8 mouse cellular contexts compared by ENCODE assay signal in the genomic region with DNA sequence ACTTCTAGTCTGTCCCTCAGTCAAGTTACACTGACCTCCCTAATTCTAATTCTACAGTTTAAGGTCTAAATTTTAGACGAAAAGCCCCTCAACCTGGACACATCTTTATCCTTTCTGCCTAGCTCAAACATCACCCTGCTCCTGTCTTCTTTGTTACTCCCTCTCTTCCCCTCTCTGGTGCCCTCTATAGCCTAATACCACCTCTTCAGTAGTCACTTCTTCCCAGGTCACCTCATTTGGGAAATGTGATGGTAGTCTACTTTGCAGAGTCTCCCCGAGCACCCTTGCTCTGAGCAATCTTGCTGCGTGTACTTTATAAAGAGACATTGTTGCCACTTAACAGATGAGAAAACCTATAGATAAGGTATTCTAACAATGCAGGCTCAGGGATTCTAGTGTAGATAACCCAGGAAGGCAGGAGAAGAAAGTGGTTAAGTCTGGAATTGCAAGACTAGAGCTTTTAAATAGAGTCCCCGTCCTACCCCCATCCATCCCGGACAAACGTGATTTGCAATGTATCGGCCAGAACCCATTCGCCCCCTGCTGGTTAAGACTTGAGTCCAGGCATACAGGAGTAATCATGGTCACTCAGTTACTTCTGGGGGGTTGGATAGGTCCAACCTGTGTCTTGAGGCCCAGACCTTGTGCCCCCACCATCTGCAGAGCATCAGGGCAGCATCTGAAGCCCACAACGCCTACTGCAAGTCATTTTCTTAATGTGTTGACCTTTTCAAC. TPM values are rescaled to one million over a fixed set of nuclear protein-coding genes. Genes with fewer than 3 reads are reported as not detected.
DNase-seq lines count a peak whose midpoint lies in the region; ATAC-seq and TF ChIP-seq lines count a peak whose summit lies in the region.

No protein-coding gene starts in this region.

- TF ChIP-seq CTCF in Patski (IDR thresholded peaks at IDR 0.05), result peak; percentile 86

- 38% methylated on average over 9 of the region's 9 CpGs for WGBS in midbrain, embryonic 14.5 days
- WGBS in midbrain, embryonic 16.5 days, result 32% methylated on average over 9 of the region's 9 CpGs
- WGBS in embryonic facial prominence, embryonic 10.5 days, result 41% methylated on average over 9 of the region's 9 CpGs
- 35% methylated on average over 9 of the region's 9 CpGs for WGBS in limb, embryonic 10.5 days
- 42% methylated on average over 9 of the region's 9 CpGs for WGBS in neural tube, embryonic 11.5 days

- no peak overlapping the region for H3K4me2 ChIP-seq in midbrain, embryonic 14.5 days (ENCODE audit: low read length)
- H3K4me2 ChIP-seq in midbrain, embryonic 16.5 days (ENCODE audit: low read length), result no peak overlapping the region
- no peak overlapping the region for H3K4me2 ChIP-seq in neural tube, embryonic 11.5 days (ENCODE audit: low read depth)

- no peak overlapping the region for H3K9ac ChIP-seq in midbrain, embryonic 14.5 days (replicated peaks; ENCODE audit: low read length)
- no peak overlapping the region for H3K9ac ChIP-seq in midbrain, embryonic 16.5 days (ENCODE audit: low read depth, low read length)
- H3K9ac ChIP-seq in neural tube, embryonic 11.5 days (ENCODE audit: low read length), result no peak overlapping the region

- H3K4me3 ChIP-seq in midbrain, embryonic 14.5 days (replicated peaks; ENCODE audit: low read depth, low read length), result no peak overlapping the region
- H3K4me3 ChIP-seq in midbrain, embryonic 16.5 days (ENCODE audit: low read depth, low read length), result no peak overlapping the region
- H3K4me3 ChIP-seq in embryonic facial prominence, embryonic 10.5 days, result no peak overlapping the region
- H3K4me3 ChIP-seq in limb, embryonic 10.5 days, result no peak overlapping the region
- H3K4me3 ChIP-seq in neural tube, embryonic 11.5 days (ENCODE audit: low read depth, low read length), result no peak overlapping the region

- no peaks in the 10 kb centered on the region for H3K36me3 ChIP-seq in midbrain, embryonic 14.5 days (ENCODE audit: control insufficient read depth, insufficient read depth, low read length)
- H3K36me3 ChIP-seq in midbrain, embryonic 16.5 days (ENCODE audit: control insufficient read depth, insufficient read depth, low read length), result no peaks in the 10 kb centered on the region
- no peaks in the 10 kb centered on the region for H3K36me3 ChIP-seq in embryonic facial prominence, embryonic 10.5 days (replicated peaks)
- no peaks in the 10 kb centered on the region for H3K36me3 ChIP-seq in limb, embryonic 10.5 days
- H3K36me3 ChIP-seq in neural tube, embryonic 11.5 days (ENCODE audit: control insufficient read depth, insufficient read depth, low read length), result no peaks in the 10 kb centered on the region

- no peaks in the 10 kb centered on the region for H3K9me3 ChIP-seq in midbrain, embryonic 14.5 days (ENCODE audit: control insufficient read depth, low read length)
- H3K9me3 ChIP-seq in midbrain, embryonic 16.5 days (replicated peaks; ENCODE audit: control insufficient read depth, low read length, poor library complexity, severe bottlenecking), result no peaks in the 10 kb centered on the region
- no peaks in the 10 kb centered on the region for H3K9me3 ChIP-seq in embryonic facial prominence, embryonic 10.5 days
- H3K9me3 ChIP-seq in limb, embryonic 10.5 days (replicated peaks), result no peaks in the 10 kb centered on the region
- H3K9me3 ChIP-seq in neural tube, embryonic 11.5 days (ENCODE audit: control insufficient read depth, low read length), result no peaks in the 10 kb centered on the region

- no peaks in the 10 kb centered on the region for H3K27me3 ChIP-seq in midbrain, embryonic 14.5 days (ENCODE audit: control insufficient read depth, insufficient read depth, low read length)
- no peaks in the 10 kb centered on the region for H3K27me3 ChIP-seq in midbrain, embryonic 16.5 days (ENCODE audit: control insufficient read depth, insufficient read depth, low read depth, low read length)
- no peaks in the 10 kb centered on the region for H3K27me3 ChIP-seq in Patski
- 0 out of 2 replicates have a peak, but pooled peaks cover 3% of the 10 kb centered on the region for H3K27me3 ChIP-seq in embryonic facial prominence, embryonic 10.5 days (replicated peaks; ENCODE audit: low read depth, poor library complexity, severe bottlenecking)
- H3K27me3 ChIP-seq in limb, embryonic 10.5 days (ENCODE audit: low read depth, poor library complexity, severe bottlenecking), result no peaks in the 10 kb centered on the region
- no peaks in the 10 kb centered on the region for H3K27me3 ChIP-seq in neural tube, embryonic 11.5 days (ENCODE audit: control insufficient read depth, insufficient read depth, low read length)

- in situ Hi-C loops in Patski (cut with MboI; ENCODE audit: low pct_unique_long_range_greater_than_20kb), result loop anchor here (5.0 kb wide), 1 partner anchor 78 kb away; no protein-coding TSS in a partner anchor

- H3K4me1 ChIP-seq in midbrain, embryonic 14.5 days (ENCODE audit: control insufficient read depth, insufficient read depth, low read length), result no peaks in the 10 kb centered on the region
- peaks cover 3% of the 10 kb centered on the region; the same call in 1 of the 2 replicates for H3K4me1 ChIP-seq in midbrain, embryonic 16.5 days (ENCODE audit: control insufficient read depth, insufficient read depth, low read length)
- H3K4me1 ChIP-seq in embryonic facial prominence, embryonic 10.5 days, result peaks cover 25% of the 10 kb centered on the region
- H3K4me1 ChIP-seq in limb, embryonic 10.5 days, result peaks cover 21% of the 10 kb centered on the region
- H3K4me1 ChIP-seq in neural tube, embryonic 11.5 days (ENCODE audit: control insufficient read depth, insufficient read depth, low read length), result no peaks in the 10 kb centered on the region

- H3K27ac ChIP-seq in midbrain, embryonic 14.5 days (replicated peaks; ENCODE audit: low read depth, low read length), result no peak overlapping the region
- H3K27ac ChIP-seq in midbrain, embryonic 16.5 days (ENCODE audit: low read length), result no peak overlapping the region
- no peak overlapping the region for H3K27ac ChIP-seq in embryonic facial prominence, embryonic 10.5 days (replicated peaks)
- H3K27ac ChIP-seq in limb, embryonic 10.5 days, result no peak overlapping the region; the same call in 1 of the 2 replicates
- no peak overlapping the region for H3K27ac ChIP-seq in neural tube, embryonic 11.5 days (ENCODE audit: low read depth, low read length)

- CTCF ChIA-PET in Patski (lab: Charles Lee), result interaction anchor here (1.2 to 4.7 kb wide), 10 partner anchors 10 to 120 kb away, joined by 3 to 32 read pairs (median 4); a partner anchor contains a TSS

- DNase-seq in midbrain, embryonic 14.5 days, result peak; percentile 85
- no peak for DNase-seq in Patski (ENCODE audit: low read depth, low spot score)
- DNase-seq in embryonic facial prominence, embryonic 10.5 days (ENCODE audit: low spot score), result peak; percentile 72
- DNase-seq in heart, postnatal 25 days (ENCODE audit: low spot score), result peak; percentile 41
- DNase-seq in limb, embryonic 10.5 days (ENCODE audit: low spot score), result peak; percentile 65
- DNase-seq in neural tube, embryonic 11.5 days (ENCODE audit: low spot score), result peak; percentile 60
- DNase-seq in yolk sac, embryonic 10.5 days (ENCODE audit: low spot score), result peak; percentile 60

- no peak for ATAC-seq in midbrain, embryonic 14.5 days (ENCODE audit: low FRiP score, low TSS enrichment)
- ATAC-seq in midbrain, embryonic 16.5 days, result no peak
- peak; percentile 72 for ATAC-seq in Patski
- no peak for ATAC-seq in neural tube, embryonic 11.5 days (ENCODE audit: insufficient read depth, low FRiP score, low TSS enrichment)

- intact Hi-C loops in heart, postnatal 25 days (cut with DNase I), result loop anchor here (1.0 to 2.0 kb wide), 3 partner anchors 31 to 121 kb away; a partner anchor contains a TSS

- POLR2A ChIA-PET in Patski (lab: Charles Lee), result interaction anchor here (0.9 kb wide), 1 partner anchor 13 kb away, joined by 3 read pairs; no protein-coding TSS in a partner anchor

RNA-seq across cellular contexts. Expression of a gene that starts 1.1 kb away (rescaled TPM):
- polyA plus RNA-seq in midbrain, embryonic 14.5 days (2014; fragmentation: Nextera tagmentation; extraction: Ambion mirVana), result not detected in 2 replicates
- 0.62 and 1.7 TPM in 2 replicates for polyA plus RNA-seq in midbrain, embryonic 16.5 days (2015; fragmentation: Nextera tagmentation; extraction: Ambion mirVana)
- 0.32 TPM for polyA plus RNA-seq in Patski (2021)
- not detected in 2 replicates for polyA plus RNA-seq in embryonic facial prominence, embryonic 10.5 days (2016; fragmentation: Nextera tagmentation; extraction: Ambion mirVana)
- total RNA-seq in heart, postnatal 25 days (2021), result not detected
- not detected in 2 replicates for polyA plus RNA-seq in limb, embryonic 10.5 days (2016; fragmentation: Nextera tagmentation; extraction: Ambion mirVana)
- not detected in 2 replicates for polyA plus RNA-seq in neural tube, embryonic 11.5 days (2014; fragmentation: Nextera tagmentation; extraction: Ambion mirVana)

RNA-seq across cellular contexts. Expression of a gene that starts 22.5 kb away (rescaled TPM):
- polyA plus RNA-seq in midbrain, embryonic 14.5 days (2014; fragmentation: Nextera tagmentation; extraction: Ambion mirVana), result 12.7 and 13.1 TPM in 2 replicates
- polyA plus RNA-seq in midbrain, embryonic 16.5 days (2015; fragmentation: Nextera tagmentation; extraction: Ambion mirVana), result 16.9 and 18.7 TPM in 2 replicates
- 8.1 TPM for polyA plus RNA-seq in Patski (2021)
- polyA plus RNA-seq in embryonic facial prominence, embryonic 10.5 days (2016; fragmentation: Nextera tagmentation; extraction: Ambion mirVana), result 11.3 and 11.9 TPM in 2 replicates
- total RNA-seq in heart, postnatal 25 days (2021), result 10 to 100 TPM in 1 of 2 experiments, 1 to 10 TPM in 1; 8.6 to 10.6 TPM
- 9.7 and 12.4 TPM in 2 replicates for polyA plus RNA-seq in limb, embryonic 10.5 days (2016; fragmentation: Nextera tagmentation; extraction: Ambion mirVana)
- 9.0 and 9.9 TPM in 2 replicates for polyA plus RNA-seq in neural tube, embryonic 11.5 days (2014; fragmentation: Nextera tagmentation; extraction: Ambion mirVana)

RNA-seq across cellular contexts. Expression of a gene that starts 30.9 kb away (rescaled TPM):
- polyA plus RNA-seq in midbrain, embryonic 14.5 days (2014; fragmentation: Nextera tagmentation; extraction: Ambion mirVana), result 12.9 and 14.0 TPM in 2 replicates
- 9.3 and 10.7 TPM in 2 replicates for polyA plus RNA-seq in midbrain, embryonic 16.5 days (2015; fragmentation: Nextera tagmentation; extraction: Ambion mirVana)
- polyA plus RNA-seq in Patski (2021), result 20.5 TPM
- 8.4 and 8.7 TPM in 2 replicates for polyA plus RNA-seq in embryonic facial prominence, embryonic 10.5 days (2016; fragmentation: Nextera tagmentation; extraction: Ambion mirVana)
- 10 to 100 TPM; 15.1 to 16.1 TPM for total RNA-seq in heart, postnatal 25 days (2021)
- polyA plus RNA-seq in limb, embryonic 10.5 days (2016; fragmentation: Nextera tagmentation; extraction: Ambion mirVana), result 10.2 and 11.5 TPM in 2 replicates
- polyA plus RNA-seq in neural tube, embryonic 11.5 days (2014; fragmentation: Nextera tagmentation; extraction: Ambion mirVana), result 8.5 and 8.7 TPM in 2 replicates

RNA-seq across cellular contexts. Expression of a gene that starts 56.1 kb away (rescaled TPM):
- polyA plus RNA-seq in midbrain, embryonic 14.5 days (2014; fragmentation: Nextera tagmentation; extraction: Ambion mirVana), result 83.3 and 99.9 TPM in 2 replicates
- polyA plus RNA-seq in midbrain, embryonic 16.5 days (2015; fragmentation: Nextera tagmentation; extraction: Ambion mirVana), result 117 and 123 TPM in 2 replicates
- polyA plus RNA-seq in Patski (2021), result 35.6 TPM
- 88.1 and 92.1 TPM in 2 replicates for polyA plus RNA-seq in embryonic facial prominence, embryonic 10.5 days (2016; fragmentation: Nextera tagmentation; extraction: Ambion mirVana)
- total RNA-seq in heart, postnatal 25 days (2021), result 10 to 100 TPM; 15.4 to 16.8 TPM
- polyA plus RNA-seq in limb, embryonic 10.5 days (2016; fragmentation: Nextera tagmentation; extraction: Ambion mirVana), result 108 and 115 TPM in 2 replicates
- 70.3 and 74.1 TPM in 2 replicates for polyA plus RNA-seq in neural tube, embryonic 11.5 days (2014; fragmentation: Nextera tagmentation; extraction: Ambion mirVana)
